Mouse (Mus musculus) retina, adult 2 months (tissue): ENCODE measurements at regions not wholly inside any gene's neighbourhood (a gene's known extent, or its start where the extent isn't known, plus 50 kb on each side); places are given as distances from the start of the nearest gene placed in this dataset.

Source experiments
- DNase-seq: peaks from one replicate; pipeline ENCODE4 v3.0.0-alpha.2; 2012; ENCODE audit warnings: low read depth, low spot score

DNA sequence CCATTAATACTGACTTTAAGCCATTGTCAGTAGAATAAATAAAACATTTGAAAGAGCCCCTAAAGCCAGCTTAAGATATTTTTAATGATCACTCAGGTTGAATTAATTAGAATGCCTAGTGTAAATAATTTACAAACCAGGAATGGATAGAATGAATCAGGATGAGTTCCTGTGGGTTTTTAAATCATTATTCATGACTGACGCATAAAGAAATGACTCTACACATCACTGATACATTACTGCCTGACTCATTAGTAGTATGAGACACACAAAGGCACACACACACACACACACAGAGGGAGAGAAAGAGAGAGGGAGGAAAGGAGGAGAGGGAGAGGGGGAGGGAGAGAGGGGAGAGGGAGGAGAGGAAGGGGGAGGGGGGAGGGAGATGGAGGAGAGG is 612.0 kb downstream of the Ipmk start:
- no peak for DNase-seq

DNA sequence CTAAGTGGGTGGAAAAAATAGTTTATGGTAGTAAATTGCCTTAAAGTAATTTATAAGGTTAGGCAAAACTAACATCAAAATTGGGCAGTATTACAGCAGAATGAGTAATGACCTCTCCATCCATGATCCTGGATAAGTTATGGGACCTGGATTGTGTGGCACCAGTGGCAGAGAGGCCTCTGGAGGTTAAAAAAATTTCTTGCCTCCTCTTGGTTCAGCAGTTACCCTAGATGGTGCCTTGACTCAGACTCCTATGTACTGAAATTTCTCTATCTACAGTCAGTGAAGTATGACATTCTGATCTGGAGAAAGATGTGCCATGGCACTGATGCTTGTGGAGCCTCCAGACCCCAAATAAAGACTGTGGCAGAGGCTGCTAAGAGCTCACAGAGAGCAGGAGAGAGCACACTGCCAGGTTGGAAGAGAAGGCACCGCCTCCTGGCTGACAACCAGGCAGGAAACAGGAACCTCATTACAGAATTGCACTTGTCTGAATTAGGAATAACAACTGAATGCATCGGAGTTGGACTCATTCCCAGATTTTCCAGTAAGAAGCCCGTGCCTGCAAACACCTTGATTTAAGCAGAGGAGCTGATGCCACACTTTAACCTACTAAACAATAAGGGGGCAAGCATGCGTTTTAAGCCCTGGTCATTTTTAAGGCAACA is 613.0 kb downstream of the Ipmk start:
- no peak for DNase-seq

GRCm38 (mm10) chr10:71978035-71978434 is 630.5 kb downstream of the Ipmk start:
- DNase-seq = peak; percentile 4

GRCm38 (mm10) chr10:72002875-72003720 is 651.5 kb upstream of the Zwint start:
- DNase-seq = no peak
